Mouse (Mus musculus) cerebellum, postnatal 25 days (tissue): Measurements from ENCODE around the gene Zwilch.
"Not testable (repeated sequence)": the region's sequence is repeated elsewhere in the genome, so short reads cannot be mapped to it uniquely, and the experiment has no call there.

Experiments used
- DNase-seq, 2 experiments: peaks; one replicate each; pipeline ENCODE4 v3.0.0; 2021; ENCODE audit warnings: mixed read lengths in 2 of 2

Zwilch gene

DNA sequence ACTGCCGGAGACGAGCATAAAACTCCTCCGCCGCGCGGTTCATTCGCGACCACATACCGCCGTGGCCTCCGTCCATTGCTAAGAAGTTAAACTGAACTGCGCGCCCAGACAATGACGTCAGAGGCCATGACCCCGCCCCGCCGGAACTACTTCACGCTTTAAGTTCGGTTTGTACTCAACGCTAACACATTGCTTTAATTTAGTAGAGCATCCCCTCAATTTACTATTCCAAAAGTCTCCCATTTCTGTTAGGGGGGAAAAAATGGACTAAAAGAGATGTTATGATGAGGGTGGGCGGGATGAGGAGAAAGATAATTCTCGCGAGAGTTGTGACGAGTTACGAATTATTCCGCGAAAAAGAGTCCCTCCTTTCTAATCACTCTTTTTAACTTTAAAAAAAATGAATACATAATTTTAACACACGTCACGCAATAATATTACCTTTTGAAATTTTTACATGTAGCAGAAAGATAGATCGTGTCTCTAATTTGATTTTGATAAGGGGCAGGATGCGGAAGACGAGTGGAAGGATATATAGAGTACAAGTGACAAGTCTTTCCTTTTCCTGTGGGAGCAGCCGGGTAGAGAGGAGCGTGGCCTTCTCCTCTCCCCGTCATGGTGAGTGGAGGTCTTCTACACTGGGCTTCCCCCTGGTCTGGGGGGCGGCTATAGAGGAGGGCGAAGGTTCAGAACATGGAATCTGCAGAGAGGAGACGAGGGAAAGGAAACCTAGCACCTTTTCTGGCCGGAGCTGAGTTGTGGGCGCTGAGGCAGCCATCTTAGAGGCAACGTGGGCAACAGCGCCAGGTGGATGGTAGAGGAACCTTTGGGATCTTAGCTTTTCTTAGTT is at the start of gene Zwilch, which contains the start of gene Rpl4:
Gene Zwilch, minus strand, starts transcription at position 289 of the 850 bp plus-strand sequence.
Gene Rpl4, plus strand, starts transcription at position 560 of the 850 bp plus-strand sequence.
- DNase-seq = peak; percentile 83 to 88

GRCm38 (mm10) chr9:64222098-64222497 is 49.2 kb upstream of the Zwilch start:
- DNase-seq = no peak

GRCm38 (mm10) chr9:64221480-64221879 is 48.6 kb upstream of the Zwilch start:
- no peak for DNase-seq

DNA sequence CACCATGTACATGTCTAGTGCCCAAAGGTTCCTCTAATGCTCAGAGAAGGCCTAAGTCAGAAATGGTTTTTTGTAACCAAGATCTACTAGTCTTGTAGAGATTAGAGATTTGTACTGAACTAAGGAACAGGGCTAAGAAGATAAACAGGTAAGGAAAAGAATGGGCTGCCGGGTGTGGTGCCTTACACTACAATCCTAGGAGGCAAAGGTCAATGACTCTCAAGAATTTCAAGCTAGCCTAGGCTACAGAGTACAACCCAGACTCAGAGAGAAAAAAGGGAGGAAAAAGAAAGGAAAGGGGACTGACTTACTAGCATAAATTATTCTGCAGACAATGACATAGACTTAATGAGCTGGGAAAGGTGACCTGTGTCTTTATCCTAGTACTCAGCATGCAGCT is 47.7 kb upstream of the Zwilch start:
- DNase-seq = no peak

DNA sequence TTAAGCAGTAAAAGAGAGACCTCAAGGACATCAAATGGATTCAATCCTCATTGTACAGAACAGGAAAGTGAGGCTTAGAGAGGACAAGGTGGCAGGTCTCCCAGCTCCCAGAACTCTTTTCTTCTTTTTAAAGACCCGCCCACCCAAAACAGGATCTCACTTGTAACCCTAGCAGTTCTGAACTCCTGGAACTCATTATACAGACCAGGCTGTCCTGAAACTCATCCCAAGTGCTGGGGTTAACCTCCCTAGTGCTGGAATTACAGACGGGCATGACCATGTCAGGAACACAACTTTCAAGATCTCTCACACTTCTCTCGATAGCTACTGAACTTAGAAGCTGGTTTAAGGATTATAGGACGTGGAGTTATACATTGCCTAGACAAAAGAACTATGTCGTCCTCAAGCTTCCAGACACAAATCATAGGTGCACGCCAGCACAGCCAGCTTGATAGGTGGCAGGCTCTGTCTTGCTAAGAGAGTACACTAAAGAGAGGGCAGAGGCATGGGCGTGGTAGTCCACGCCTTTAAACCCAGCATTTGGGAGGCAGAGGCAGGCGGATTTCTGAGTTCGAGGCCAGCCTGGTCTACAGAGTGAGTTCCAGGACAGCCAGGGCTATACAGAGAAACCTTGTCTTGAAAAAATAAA is 47.0 kb upstream of the Zwilch start:
- no peak for DNase-seq

- no peak for DNase-seq
These were observed 46.4 kb upstream of the Zwilch start for GRCm38 (mm10) chr9:64219305-64219704.

DNA sequence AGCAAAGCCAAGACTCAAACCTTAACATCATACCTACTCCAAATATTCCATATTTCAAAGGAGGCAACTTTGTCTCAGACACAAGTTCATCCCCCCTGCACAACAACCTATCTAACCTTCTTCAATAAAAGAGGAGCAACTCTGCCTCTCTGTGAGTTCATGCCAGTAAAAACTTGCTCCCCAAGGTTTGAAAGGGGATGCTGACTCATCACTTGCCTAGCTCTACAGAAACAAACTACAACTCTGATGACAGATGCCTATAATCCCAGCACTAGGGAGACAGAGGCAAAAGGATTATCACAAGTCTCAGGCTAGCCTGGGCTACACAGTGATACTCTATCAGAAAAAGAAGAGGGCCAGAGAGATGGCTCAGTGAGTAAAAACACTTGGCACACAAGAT is 45.0 kb upstream of the Zwilch start:
- DNase-seq = no peak

GRCm38 (mm10) chr9:64216641-64217040 is 43.7 kb upstream of the Zwilch start:
- DNase-seq = no peak

- no peak for DNase-seq
These were observed 43.2 kb upstream of the Zwilch start for GRCm38 (mm10) chr9:64216090-64216489.

- DNase-seq = no peak
These were observed 41.5 kb upstream of the Zwilch start for GRCm38 (mm10) chr9:64214452-64214851.

DNA sequence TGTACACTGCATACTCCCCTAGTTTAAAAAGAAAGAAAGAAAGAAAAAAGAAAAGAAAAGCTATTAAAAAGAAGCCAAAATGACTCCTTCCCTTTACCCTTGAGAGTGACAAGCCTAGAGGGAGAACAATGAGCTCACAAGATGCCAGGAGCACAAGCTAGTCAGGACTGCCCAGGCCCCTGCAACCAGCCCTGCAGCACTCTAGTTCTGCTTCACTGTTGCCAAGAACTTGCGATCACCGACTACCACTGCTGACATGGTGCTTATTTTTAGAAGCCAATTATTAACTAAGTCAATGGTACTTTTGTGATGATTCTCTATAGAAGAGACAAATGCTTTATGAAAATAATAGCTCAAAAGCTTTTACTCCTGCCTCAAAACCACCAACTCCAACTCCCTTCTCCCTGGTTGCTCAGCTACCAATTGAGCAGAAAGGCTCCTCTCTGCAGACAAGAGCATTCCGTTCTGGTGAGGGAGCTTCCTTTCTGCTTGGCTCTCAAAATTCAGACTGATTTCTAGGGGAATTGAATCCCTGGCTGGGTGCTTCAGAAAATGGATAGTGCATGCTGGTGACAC is 34.7 kb upstream of the Zwilch start:
- no peak for DNase-seq

DNA sequence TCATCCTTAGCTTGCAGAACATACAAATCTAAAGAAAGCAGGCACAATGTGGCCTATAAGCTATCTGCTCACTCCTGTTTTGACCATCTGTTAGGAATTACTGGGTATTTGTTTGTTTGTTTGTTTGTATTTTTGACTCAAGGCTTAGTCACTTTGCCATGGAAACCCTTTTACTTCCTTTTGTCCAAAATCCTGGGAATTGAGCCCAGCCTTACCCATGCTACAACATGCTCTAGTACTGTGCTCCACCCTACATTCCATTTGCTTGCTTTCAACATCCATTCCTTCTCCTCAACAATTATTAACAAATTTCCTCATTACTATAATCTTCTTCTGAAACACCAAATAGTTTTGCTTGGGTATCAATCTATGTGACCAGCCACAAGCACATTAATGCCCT is 30.0 kb upstream of the Zwilch start:
- no peak for DNase-seq

- DNase-seq = no peak
These were observed 29.4 kb upstream of the Zwilch start for GRCm38 (mm10) chr9:64202331-64202730.

DNA sequence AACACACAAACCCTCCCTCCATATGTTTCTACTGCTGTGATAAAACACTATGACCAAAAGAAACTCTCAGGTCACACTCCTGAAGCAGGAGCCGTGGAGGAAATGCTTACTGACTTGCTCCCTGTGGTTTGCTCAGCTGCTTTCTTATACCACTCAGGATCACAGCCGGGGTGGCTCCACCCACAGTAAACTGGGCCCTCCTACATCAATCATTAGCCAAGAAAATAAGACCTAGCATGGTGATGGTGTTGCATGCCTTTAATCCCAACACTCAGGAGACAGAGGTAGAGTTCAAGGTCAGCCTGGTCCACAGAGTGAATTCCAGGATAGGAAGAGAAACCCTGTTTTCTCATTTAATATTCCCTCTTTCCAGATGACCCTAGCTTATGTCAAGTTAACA is 27.0 kb upstream of the Zwilch start:
- no peak for DNase-seq

- not testable (repeated sequence) for DNase-seq
These were observed 26.0 kb upstream of the Zwilch start for GRCm38 (mm10) chr9:64198763-64199418.

DNA sequence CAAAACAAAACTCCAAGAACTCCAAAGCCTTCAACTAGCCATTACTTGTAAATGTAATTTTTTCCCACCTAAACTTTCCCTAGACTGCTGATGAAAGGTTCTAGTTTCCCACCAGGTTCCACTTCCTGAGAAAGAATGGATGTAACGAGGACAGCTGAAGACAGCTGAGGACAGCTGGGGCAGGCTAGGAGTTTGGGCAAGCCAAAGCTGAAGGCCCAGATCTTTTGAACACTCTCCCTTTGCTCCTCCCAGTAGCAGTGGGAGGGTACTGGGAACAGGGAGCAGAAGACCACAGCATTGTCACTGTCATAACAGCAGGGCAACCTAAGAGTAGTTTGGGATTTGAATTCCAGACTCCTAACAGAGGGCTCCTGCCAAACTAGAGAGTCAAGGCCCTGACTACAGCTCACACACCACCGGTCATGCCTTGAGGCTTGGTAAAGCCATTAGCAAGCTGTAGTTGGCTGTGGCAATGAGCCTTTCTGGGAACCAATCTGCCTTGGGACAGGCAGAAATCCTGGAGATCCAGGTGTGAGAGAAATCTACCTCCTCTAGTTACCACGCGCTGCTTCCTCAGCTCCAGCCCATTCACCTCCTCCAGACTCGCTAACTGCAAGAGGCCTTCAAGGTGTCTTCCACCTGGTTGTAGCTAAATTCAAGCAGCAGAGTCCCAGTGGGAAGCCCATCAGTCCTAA is 25.3 kb upstream of the Zwilch start:
- DNase-seq = no peak

DNA sequence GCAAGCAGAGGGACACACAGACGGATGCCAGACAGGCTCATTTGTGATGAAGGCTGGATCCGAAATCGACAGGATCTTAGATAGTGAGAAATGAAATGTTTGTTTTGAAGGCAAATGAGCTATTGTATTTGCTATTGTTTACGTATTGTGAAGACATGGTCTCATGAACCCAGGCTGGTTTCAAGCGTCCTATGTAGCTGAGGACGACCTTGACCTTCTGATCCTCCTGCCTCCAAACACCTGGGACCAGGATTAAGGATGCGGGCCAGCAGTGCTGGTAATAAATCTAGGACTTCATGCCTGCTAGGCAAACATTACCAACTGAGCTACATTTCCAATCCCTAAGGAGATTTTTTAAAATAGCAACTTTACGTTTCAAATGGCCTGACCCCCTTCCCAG is 24.6 kb upstream of the Zwilch start:
- no peak for DNase-seq

GRCm38 (mm10) chr9:64195554-64195953 is 22.6 kb upstream of the Zwilch start:
- DNase-seq = no peak

DNA sequence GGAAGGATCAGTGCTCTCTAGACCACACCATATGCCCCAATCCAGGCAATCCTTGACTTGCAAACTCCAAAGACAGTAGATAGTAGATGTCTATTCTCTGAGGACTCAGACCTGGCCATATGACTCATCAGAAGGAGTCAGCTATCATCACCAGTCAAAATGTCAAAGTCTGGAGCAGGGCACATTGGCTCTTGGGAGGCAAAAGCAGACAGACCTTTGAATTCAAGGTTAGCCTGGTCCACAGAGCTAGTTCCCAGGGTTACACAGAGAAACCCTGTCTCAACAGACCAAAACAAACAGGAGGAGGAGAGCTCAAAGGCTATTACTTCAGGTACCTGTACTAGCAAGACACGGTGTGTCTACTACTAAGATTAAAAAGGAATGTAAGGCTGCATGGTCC is 21.0 kb upstream of the Zwilch start:
- DNase-seq = no peak

GRCm38 (mm10) chr9:64184166-64184840 is 11.4 kb upstream of the Zwilch start:
- DNase-seq = no peak

DNA sequence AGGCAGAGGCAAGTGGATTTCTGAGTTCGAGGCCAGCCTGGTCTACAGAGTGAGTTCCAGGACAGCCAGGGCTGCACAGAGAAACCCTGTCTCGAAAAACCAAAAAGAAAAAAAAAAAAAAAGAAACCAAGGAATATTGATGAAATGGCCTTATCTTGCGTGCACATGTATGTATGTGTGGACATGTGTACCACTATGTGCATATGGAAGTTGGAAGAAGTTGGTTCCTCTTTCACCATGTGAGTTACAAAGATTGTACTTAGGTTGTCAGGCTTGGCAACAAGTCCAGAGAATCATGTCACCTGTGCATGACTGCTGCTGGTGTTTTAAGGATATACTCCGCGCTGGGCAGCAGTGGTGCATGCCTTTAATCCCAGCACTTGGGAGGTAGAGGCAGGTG is 10.4 kb upstream of the Zwilch start:
- not testable (repeated sequence) for DNase-seq
